Mouse (Mus musculus) neutrophil, adult 5-6 weeks (primary cell): Measurements from ENCODE around the gene Ppp5c. TPM values are rescaled to one million over a fixed set of nuclear protein-coding genes. Genes with fewer than 3 reads are reported as not detected.
A peak's percentile ranks its signal among the peaks of the same experiment; 100 is the strongest.

Source experiments
- ATAC-seq: fragments of 151-379, 151-347 bp; 2 replicates; pipeline ENCODE4 v1.8.0; 2017; ENCODE audit warnings: mild to moderate bottlenecking, moderate TSS enrichment; ENCODE audit not compliant: insufficient number of reproducible peaks, poor library complexity, low FRiP score, severe bottlenecking; ENCODE audit errors: extremely low read depth
- total RNA-seq: library from RNA; stranded (forward); fragments of 200-1000 nt; gene quantifications from 2 replicates; pipeline ENCODE4 v1.2.3, GENCODE M21; 2017

The Ppp5c gene
- total RNA-seq, 1 experiment from 2014 or later, result 54.0 TPM

- ATAC-seq, result no peak
Observed at GRCm38 (mm10) chr7:16993651-16994399, 33.9 kb downstream of the Ppp5c start.

GRCm38 (mm10) chr7:16992451-16992807 is 35.3 kb downstream of the Ppp5c start, which contains the start of gene Ccdc8:
TSS of gene Ccdc8 (plus strand) at chr7:16992708.
- ATAC-seq, result no peak

- no peak for ATAC-seq
Observed at GRCm38 (mm10) chr7:16991681-16992450, 35.9 kb downstream of the Ppp5c start.

GRCm38 (mm10) chr7:16990006-16990744 is 37.5 kb downstream of the Ppp5c start:
- ATAC-seq, result no peak

GRCm38 (mm10) chr7:16988405-16988804 is 39.3 kb downstream of the Ppp5c start:
- ATAC-seq, result no peak

- ATAC-seq, result no peak
Observed at GRCm38 (mm10) chr7:16987541-16988149, 40.1 kb downstream of the Ppp5c start.

- peak; percentile 41; the same call in 1 of the 2 replicates for ATAC-seq
Observed at GRCm38 (mm10) chr7:16982859-16983568, 44.7 kb downstream of the Ppp5c start, which contains the start of gene Gm42372. TSS of gene Gm42372 (plus strand) at chr7:16983086.

- ATAC-seq, result no peak
Observed at GRCm38 (mm10) chr7:16980348-16980747, 47.4 kb downstream of the Ppp5c start.

GRCm38 (mm10) chr7:16978593-16978992 is 49.1 kb downstream of the Ppp5c start:
- ATAC-seq, result no peak

- ATAC-seq, result no peak
Observed at GRCm38 (mm10) chr7:16978173-16978572, 49.6 kb downstream of the Ppp5c start.

GRCm38 (mm10) chr7:16976298-16976697 is 51.4 kb downstream of the Ppp5c start:
- no peak for ATAC-seq

GRCm38 (mm10) chr7:16974018-16974417 is 53.7 kb downstream of the Ppp5c start:
- no peak for ATAC-seq

GRCm38 (mm10) chr7:16971160-16971559 is 56.6 kb downstream of the Ppp5c start:
- no peak for ATAC-seq

- ATAC-seq, result no peak
Observed at GRCm38 (mm10) chr7:16968414-16968813, 59.3 kb downstream of the Ppp5c start.

GRCm38 (mm10) chr7:16961678-16962077 is 66.0 kb downstream of the Ppp5c start:
- ATAC-seq, result no peak

GRCm38 (mm10) chr7:16959539-16960187 is 68.1 kb downstream of the Ppp5c start, which contains the start of gene Pnmal1:
TSS of gene Pnmal1 (plus strand) at chr7:16959679.
- no peak for ATAC-seq

GRCm38 (mm10) chr7:16956410-16957265 is 71.1 kb downstream of the Ppp5c start:
- ATAC-seq, result no peak
